Mouse (Mus musculus): ENCODE data around the gene Spsb3.

DNA sequence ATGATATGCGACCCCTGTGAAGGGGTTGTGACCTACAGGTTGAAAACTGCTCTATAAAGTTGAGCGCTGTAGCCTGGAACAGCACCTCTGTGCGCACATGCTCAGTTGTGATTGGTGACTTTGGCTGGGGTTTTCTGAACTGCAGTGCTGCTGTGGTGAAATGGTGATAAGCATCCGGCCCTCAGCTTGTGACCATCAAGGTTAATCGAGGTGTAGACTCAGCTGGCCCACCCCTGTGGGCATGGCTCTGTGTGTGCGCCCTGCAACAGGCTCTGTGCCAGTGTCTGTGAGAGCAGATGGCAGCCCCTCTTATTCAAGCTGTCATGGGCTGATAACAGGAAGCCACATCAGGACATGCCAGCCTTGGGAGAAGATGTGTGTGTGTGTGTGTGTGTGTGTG lies 27.5 kb upstream of the Spsb3 start:
- TF ChIP-seq POLR2A (IDR thresholded peaks at IDR 0.05; ENCODE audit: low read depth, low read length) (no peak), CTCF (conservative IDR thresholded peaks at IDR 0.05; ENCODE audit: insufficient read depth, insufficient read length, low read depth, low read length) (no peak)

Measured in kidney, adult 2 months (tissue).